Mouse (Mus musculus): ENCODE data around the gene Fh1.

Fh1 gene

GRCm38 (mm10) chr1:175630345-175630744 is 4.9 kb upstream of the Fh1 start:
- POLR2A ChIA-PET, result interaction anchor here in 1 of 4 experiments (0.9 kb wide), 1 partner anchor 10 kb away, joined by 4 read pairs; no protein-coding TSS in a partner anchor

DNA sequence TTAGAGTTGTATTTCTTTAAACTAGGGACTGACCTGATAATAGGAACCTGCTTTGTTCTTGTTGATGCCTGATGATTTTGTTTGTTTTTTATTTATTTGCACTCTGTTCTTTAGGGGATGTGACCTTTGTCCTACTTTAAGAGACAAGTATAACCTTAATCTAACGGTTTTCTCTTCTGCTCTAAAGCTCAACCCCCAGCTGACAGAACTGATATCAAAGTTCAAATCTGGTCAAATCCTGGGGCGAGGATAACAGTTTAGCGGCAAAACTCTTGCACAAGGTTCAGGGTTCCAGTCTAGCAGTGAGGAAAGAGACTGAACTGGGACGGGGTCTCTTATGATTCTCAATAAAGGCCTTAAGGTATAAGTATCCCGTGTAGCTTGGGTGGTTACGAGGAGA is 3.8 kb upstream of the Fh1 start:
- POLR2A ChIA-PET, result no interaction called here

More at GRCm38 (mm10) chr1:175630345-175630744, 4.9 kb upstream of the Fh1 start:
- CTCF ChIA-PET, result no interaction called here

GRCm38 (mm10) chr1:175625990-175626692 is 706 bp upstream of the Fh1 start:
- CTCF ChIA-PET, result interaction anchor here (0.6 to 1.4 kb wide), 6 partner anchors 25 to 1088 kb away, joined by 3 to 5 read pairs (median 4); no protein-coding TSS in a partner anchor

More for the DNA sequence above, 3.8 kb upstream of the Fh1 start:
- CTCF ChIA-PET, result no interaction called here

DNA sequence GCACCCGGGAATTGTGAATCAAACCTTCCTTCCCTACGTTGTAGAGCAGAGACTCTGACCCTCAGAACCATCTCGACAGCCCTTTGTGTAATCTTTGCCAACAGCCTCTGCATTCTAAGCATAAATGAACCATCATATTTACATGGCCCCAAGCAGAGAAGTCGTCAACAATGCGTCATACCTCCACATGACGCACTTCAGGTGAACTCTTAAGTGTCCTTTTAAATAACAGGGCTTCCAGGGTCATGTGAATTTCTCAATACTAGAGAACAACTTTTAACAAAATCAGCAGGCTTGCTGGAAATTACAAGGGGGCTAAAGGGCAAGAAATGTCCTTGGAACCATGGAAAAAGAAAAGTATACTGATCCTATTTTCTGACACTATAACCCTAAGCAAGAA is 1.8 kb downstream of the Fh1 start:
- ChIA-PET POLR2A (interaction anchor here in 1 of 4 experiments (0.5 to 0.6 kb wide), 2 partner anchors 13 to 24 kb away, joined by 3 to 4 read pairs; no protein-coding TSS in a partner anchor), CTCF (no interaction called here)

More at GRCm38 (mm10) chr1:175625990-175626692, 706 bp upstream of the Fh1 start:
- POLR2A ChIA-PET, result interaction anchor here in 3 of 4 experiments (0.6 to 2.2 kb wide), 13 partner anchors 10 to 235 kb away, joined by 3 to 13 read pairs (median 5); partner anchors contain the start of genes Chml (in 2 of the 3) and Opn3 (in 2 of the 3)

GRCm38 (mm10) chr1:175619814-175620431 is 5.5 kb downstream of the Fh1 start, which contains the start of gene Kmo:
Gene Kmo (plus strand): TSS chr1:175620381.
- CTCF ChIA-PET, result no interaction called here
- POLR2A ChIA-PET, result interaction anchor here in 1 of 4 experiments (0.7 kb wide), 1 partner anchor 38 kb away, joined by 3 read pairs; no protein-coding TSS in a partner anchor

DNA sequence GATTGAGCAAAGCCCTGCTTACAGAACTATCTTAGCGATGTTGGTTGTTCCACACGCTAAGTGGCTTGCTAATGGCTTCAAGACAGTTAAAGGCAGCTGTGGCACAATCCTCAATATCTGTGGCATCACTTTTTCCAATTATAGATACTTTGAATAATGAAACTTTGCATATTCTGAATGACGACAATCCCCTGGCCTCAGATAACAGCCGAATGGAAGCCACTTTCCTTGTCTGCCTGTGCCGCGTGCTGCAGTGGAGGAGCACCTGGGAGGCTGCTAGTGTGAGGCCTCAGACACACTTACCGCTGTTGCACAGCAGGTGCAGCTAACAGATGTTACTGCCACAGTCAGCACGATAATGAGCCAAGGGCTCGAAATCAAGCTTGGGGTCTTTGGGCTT is 10.4 kb downstream of the Fh1 start:
- CTCF ChIA-PET, result interaction anchor here in 1 of 4 experiments (0.6 kb wide), 1 partner anchor 308 kb away, joined by 3 read pairs; no protein-coding TSS in a partner anchor
- POLR2A ChIA-PET, result interaction anchor here in 2 of 4 experiments (0.9 to 2.2 kb wide), 2 partner anchors 10 kb away, joined by 5 to 10 read pairs; partner anchors contain the start of gene Fh1 (in 2 of the 2)

DNA sequence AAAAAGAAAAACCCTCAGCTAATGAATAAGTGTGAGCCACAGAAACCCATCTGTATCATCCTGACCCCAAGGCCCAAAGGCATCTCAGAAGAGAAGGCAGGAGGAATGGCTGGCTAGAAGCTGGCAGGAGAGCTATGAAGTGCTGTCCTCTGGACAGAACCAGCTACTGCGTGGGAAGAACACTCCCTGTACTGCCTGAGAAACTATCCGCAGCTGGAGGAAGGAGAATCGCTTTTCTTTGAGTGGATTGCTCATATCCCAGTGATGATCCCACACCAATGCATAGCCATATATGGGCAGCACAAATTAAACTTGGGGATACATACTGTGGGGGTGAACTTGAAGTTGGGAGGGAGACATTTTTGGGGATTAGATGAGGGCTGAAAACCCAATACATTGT is 16.7 kb downstream of the Fh1 start:
- ChIA-PET POLR2A (interaction anchor here in 1 of 4 experiments (0.9 to 2.2 kb wide), 2 partner anchors 17 to 84 kb away, joined by 3 to 7 read pairs; partner anchors contain the start of genes Chml, Fh1 and Opn3), CTCF (no interaction called here)

- CTCF ChIA-PET, result no interaction called here
- POLR2A ChIA-PET, result interaction anchor here in 1 of 4 experiments (0.9 to 2.2 kb wide), 2 partner anchors 17 to 85 kb away, joined by 3 to 7 read pairs; partner anchors contain the start of genes Chml, Fh1 and Opn3
Measured at GRCm38 (mm10) chr1:175607838-175608585, 17.4 kb downstream of the Fh1 start.

DNA sequence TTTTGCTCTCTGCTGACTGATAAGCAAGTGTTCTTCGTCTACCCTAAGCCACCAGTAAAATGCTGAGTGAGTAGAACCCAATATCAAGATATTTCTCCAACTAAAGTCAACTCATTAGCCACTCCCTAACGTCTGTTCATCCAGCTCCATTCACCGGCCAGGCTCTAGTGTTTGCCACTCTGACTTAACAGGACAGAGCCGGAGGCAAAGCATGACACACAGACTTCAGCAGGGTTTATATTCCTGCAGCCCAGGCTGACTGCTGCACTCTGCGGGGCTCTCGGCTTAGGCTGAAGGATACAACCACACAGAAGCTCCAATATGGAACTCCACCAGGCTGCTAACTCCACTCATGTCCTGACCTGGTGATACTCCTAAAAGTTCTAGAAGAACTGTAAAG is 18.1 kb downstream of the Fh1 start:
- POLR2A ChIA-PET, result interaction anchor here in 1 of 4 experiments (2.2 kb wide), 1 partner anchor 18 kb away, joined by 7 read pairs; the partner anchor contains the start of gene Fh1
- CTCF ChIA-PET, result no interaction called here

- ChIA-PET CTCF (no interaction called here), POLR2A (no interaction called here)
Measured at GRCm38 (mm10) chr1:175603390-175603789, 22.0 kb downstream of the Fh1 start.

GRCm38 (mm10) chr1:175602231-175602630 is 23.2 kb downstream of the Fh1 start:
- POLR2A ChIA-PET, result no interaction called here
- CTCF ChIA-PET, result no interaction called here

GRCm38 (mm10) chr1:175592832-175593231 is 32.6 kb downstream of the Fh1 start:
- ChIA-PET CTCF (interaction anchor here in 1 of 4 experiments (0.7 kb wide), 1 partner anchor 183 kb away, joined by 5 read pairs; no protein-coding TSS in a partner anchor), POLR2A (no interaction called here)

GRCm38 (mm10) chr1:175586656-175587055 is 38.8 kb downstream of the Fh1 start:
- ChIA-PET CTCF (interaction anchor here in 1 of 4 experiments (0.7 kb wide), 1 partner anchor 636 kb away, joined by 3 read pairs; no protein-coding TSS in a partner anchor), POLR2A (no interaction called here)

DNA sequence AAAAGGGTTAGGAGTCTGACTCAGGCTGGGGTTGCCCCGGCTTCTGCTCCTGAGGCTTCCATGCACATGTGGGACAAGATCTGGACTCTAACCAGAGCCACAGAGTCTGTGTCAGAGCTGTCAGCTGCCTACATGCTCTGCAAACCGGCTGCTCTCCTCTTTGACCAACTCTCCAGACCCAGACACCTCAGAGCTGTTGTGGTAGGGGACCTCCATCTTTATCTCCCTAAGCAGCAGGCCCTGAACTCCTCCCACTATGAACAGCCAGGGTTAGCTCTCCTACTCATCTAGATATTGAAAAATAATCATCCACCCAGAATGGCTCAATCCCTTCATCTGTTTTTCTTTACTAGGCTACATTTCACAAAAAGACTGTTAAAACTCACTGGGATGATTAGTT is 40.2 kb downstream of the Fh1 start:
- ChIA-PET POLR2A (no interaction called here), CTCF (no interaction called here)

DNA sequence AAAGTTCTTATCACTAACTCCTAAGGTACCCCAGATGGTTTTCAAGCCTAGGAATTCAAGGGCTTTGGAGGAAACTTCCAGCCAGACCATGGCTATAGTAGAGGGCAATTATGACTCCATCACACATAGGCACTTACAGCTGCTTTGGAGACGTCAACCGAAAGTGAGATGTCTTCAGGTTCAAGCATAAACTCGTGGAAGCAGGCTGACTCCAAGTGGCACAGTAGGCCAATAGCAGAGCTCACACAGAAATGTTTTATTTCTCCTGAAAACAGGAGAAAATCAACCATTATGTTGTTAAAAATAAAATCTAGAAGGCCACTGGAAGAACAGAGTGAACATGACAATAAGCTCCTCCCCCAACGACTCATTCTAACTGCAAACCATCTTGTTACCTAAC is 42.6 kb downstream of the Fh1 start:
- POLR2A ChIA-PET, result no interaction called here
- CTCF ChIA-PET, result no interaction called here

GRCm38 (mm10) chr1:175580346-175580745 is 45.1 kb downstream of the Fh1 start:
- CTCF ChIA-PET, result interaction anchor here in 1 of 4 experiments (0.5 kb wide), 1 partner anchor 539 kb away, joined by 3 read pairs; no protein-coding TSS in a partner anchor

DNA sequence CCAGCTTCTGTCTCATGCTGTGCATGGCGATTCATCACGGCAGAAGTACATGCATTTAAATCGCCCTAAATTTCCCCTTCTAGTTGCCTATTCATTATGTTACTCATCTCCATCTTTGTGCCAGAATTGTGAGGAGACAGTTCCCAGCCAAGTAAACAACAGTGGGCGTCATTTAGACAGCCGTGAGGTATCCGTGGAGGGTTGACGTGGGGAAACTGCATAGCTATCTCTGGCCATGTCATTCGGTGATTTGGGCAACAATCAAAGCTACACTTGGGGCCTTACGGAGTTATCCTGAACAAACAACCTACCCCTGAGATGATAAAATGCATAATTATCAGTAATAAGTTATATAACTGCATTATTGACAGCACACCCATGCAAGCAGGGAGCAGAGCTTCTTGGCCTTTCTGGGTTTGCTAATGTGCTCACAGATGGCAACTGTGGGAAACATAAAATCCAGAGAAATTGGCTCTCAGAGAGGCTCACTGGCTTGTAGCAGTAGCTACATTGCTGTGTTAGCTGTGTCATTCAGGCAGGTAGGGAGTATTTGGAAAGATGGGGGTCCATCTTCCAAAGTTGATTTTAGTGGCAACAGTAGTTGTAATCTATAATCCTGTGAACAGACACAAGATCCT is 45.7 kb downstream of the Fh1 start:
- ChIA-PET CTCF (interaction anchor here in 1 of 4 experiments (0.5 kb wide), 1 partner anchor 538 kb away, joined by 3 read pairs; no protein-coding TSS in a partner anchor), POLR2A (no interaction called here)

More at GRCm38 (mm10) chr1:175580346-175580745, 45.1 kb downstream of the Fh1 start:
- POLR2A ChIA-PET, result interaction anchor here in 1 of 4 experiments (0.6 kb wide), 1 partner anchor 12 kb away, joined by 3 read pairs; no protein-coding TSS in a partner anchor

DNA sequence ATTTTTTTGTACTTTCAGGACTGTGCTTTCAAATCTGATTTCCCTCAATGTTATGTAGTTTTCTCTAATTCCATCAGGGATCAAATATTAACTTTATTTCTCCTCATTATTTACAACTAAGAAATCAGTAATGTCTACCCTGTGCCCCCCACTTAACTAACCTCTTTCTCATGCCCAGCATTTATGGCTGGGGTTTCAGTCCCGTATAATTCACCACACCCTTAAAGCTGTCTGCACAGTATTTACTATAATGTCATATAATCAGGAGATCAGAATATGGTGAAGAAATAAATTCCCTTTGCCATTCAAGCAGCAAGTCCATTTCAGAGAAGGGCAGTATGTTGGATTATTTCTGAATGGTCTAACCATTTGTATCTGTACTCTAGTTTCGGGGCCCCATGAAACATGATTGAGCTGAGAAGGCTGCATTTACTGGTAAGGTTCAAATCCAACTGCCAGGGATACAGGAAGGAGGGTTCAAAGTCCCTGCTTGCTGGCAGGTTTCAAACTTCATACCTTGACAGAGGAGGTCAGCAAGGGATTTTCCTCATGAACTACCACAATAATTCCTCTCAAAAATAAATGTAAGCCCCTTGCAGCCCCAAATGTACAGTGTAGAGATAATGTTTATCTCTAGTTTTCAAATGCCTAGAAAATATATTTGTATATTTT is 46.9 kb downstream of the Fh1 start:
- CTCF ChIA-PET, result no interaction called here
- POLR2A ChIA-PET, result interaction anchor here in 2 of 4 experiments (0.6 to 1.1 kb wide), 2 partner anchors 67 to 155 kb away, joined by 3 read pairs; no protein-coding TSS in a partner anchor
